Mouse (Mus musculus) hematopoietic stem cell, adult 5-6 weeks (primary cell): ENCODE results near the gene Rbm18. TPM values are rescaled to one million over a fixed set of nuclear protein-coding genes. Genes with fewer than 3 reads are reported as not detected.
A peak's percentile ranks its signal among the peaks of the same experiment; 100 is the strongest.
"Not testable (repeated sequence)": the region's sequence is repeated elsewhere in the genome, so short reads cannot be mapped to it uniquely, and the experiment has no call there.

Experiments used
- ATAC-seq, 2 experiments: fragments of 125-278 bp in 1 of 2; replicated peaks in 1 of 2; 2 replicates each; pipeline ENCODE4 v1.8.0; 2016 to 2017; ENCODE audit warnings: inconsistent platforms in 2 of 2, mild to moderate bottlenecking in 2 of 2, moderate number of reproducible peaks in 2 of 2, low read depth in 1 of 2, moderate TSS enrichment in 1 of 2; ENCODE audit not compliant: low FRiP score in 2 of 2, poor library complexity in 2 of 2, severe bottlenecking in 2 of 2, insufficient read depth in 1 of 2, low TSS enrichment in 1 of 2
- total RNA-seq: library from RNA; stranded (forward); fragments of 172-1452, 232-1000 nt; gene quantifications from 2 replicates; pipeline ENCODE4 v1.2.3, GENCODE M21; 2017

Gene Rbm18
- 34.5 and 38.0 TPM in 2 replicates for total RNA-seq

- ATAC-seq = peak; percentile 95 to 96
These were observed at the start of gene Rbm18, which contains the start of gene Mrrf for GRCm38 (mm10) chr2:36136300-36136941. TSS of gene Rbm18 (minus strand) at chr2:36136773. TSS of gene Mrrf (plus strand) at chr2:36136389.

GRCm38 (mm10) chr2:36184876-36185275 is 48.3 kb upstream of the Rbm18 start:
- ATAC-seq = peak; percentile 52 to 65; a peak in 3 of 4 replicates

GRCm38 (mm10) chr2:36184192-36184591 is 47.6 kb upstream of the Rbm18 start:
- ATAC-seq = no peak

GRCm38 (mm10) chr2:36183278-36183677 is 46.7 kb upstream of the Rbm18 start:
- peak; percentile 71 to 77 for ATAC-seq

GRCm38 (mm10) chr2:36181587-36182368 is 45.2 kb upstream of the Rbm18 start:
- ATAC-seq = not testable (repeated sequence)

GRCm38 (mm10) chr2:36179487-36179886 is 42.9 kb upstream of the Rbm18 start:
- ATAC-seq = no peak

GRCm38 (mm10) chr2:36172574-36172973 is 36.0 kb upstream of the Rbm18 start:
- no peak for ATAC-seq

GRCm38 (mm10) chr2:36172136-36172535 is 35.6 kb upstream of the Rbm18 start:
- no peak for ATAC-seq

GRCm38 (mm10) chr2:36169176-36169575 is 32.6 kb upstream of the Rbm18 start:
- ATAC-seq = no peak

GRCm38 (mm10) chr2:36167990-36168618 is 31.5 kb upstream of the Rbm18 start:
- ATAC-seq = no peak

GRCm38 (mm10) chr2:36159336-36159735 is 22.8 kb upstream of the Rbm18 start:
- ATAC-seq = no peak

GRCm38 (mm10) chr2:36157461-36157860 is 20.9 kb upstream of the Rbm18 start:
- no peak for ATAC-seq

- ATAC-seq = not testable (repeated sequence)
These were observed 15.8 kb upstream of the Rbm18 start for GRCm38 (mm10) chr2:36152401-36152800.

- no peak for ATAC-seq
These were observed 12.3 kb upstream of the Rbm18 start for GRCm38 (mm10) chr2:36148876-36149365.

- no peak for ATAC-seq
These were observed 2.5 kb upstream of the Rbm18 start for GRCm38 (mm10) chr2:36139096-36139495.

GRCm38 (mm10) chr2:36135887-36136286 is 686 bp downstream of the Rbm18 start:
- no peak for ATAC-seq

GRCm38 (mm10) chr2:36129051-36129450 is 7.5 kb downstream of the Rbm18 start:
- no peak for ATAC-seq

GRCm38 (mm10) chr2:36127973-36128372 is 8.6 kb downstream of the Rbm18 start:
- no peak for ATAC-seq
